Mouse (Mus musculus): Measurements from ENCODE around the gene Trpm5. TPM values are rescaled to one million over a fixed set of nuclear protein-coding genes. Genes with fewer than 3 reads are reported as not detected.
A peak's percentile ranks its signal among the peaks of the same experiment; 100 is the strongest.

Trpm5 gene
- total RNA-seq (2022), result under 1 TPM in 1 of 4 experiments, not detected in 3; 0.28 TPM

DNA sequence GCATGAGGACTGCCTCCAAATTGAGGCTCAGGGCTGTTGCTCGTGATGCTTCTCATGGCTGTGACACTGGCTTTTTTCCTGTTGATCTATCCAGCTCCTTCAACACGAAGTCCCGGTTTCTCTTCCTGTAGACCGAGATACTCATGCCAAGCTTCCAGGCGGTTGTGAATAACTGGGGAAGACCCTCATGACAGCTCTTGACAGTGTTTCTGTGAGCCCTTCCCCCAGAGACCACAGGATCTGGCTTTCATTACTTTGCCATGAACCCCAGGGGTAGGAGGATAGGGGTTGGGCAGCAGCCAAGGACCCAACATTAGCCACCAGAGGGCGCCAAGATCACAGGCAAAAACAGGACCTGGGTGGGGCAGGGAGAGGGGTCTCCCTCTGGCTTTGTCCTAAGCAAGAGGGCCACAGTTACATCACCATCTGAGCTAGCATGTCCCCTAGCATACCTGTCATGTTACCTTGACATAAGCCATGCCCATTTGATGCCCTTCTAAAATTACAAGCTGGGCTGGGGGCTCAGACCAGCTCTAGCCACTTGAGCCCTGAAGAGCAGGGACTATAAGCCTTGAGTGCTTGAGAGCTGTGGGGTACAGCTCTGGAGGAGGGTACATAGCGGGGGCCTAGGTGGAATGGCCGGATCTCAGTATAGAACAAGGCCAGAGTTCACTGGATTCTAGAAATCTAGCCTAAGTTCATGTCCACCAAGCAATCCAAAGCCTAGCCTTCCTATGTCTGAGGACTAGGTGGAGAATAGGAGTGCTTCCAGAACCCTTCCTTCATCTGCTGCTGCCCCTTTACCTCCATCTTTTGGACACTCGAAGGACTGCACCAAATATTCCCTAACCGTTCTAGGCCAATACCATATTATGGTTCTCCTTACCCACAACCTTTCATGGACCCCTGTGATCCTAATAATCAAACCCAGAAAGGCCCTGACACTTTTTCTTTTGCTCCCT, at the start of gene Trpm5:
Trpm5 (minus strand) TSS at position 51 of the 962 bp plus-strand sequence.
- DNase-seq (ENCODE audit: low spot score), result peak; percentile 71

DNA sequence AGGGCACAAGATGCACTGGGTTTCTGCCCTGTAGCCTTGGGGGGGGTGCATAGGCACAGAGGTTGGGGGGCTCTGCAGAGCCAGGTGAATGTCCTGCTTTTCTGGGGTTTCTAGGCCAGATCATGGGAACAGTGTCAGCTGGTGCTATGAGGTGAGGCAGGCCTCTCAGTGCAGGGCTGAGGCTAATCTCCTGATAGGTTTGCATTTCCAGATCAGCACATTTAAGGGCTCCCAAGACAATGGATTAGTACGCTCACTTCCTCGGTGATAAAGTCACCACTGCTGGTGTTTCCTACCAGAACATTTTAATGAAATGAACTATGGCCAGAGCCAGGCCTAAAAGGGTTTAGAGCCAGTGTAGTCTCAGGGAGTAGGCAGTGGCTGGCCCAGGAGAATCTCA, 48.2 kb upstream of the Trpm5 start:
- no peak for DNase-seq (ENCODE audit: low spot score)

GRCm38 (mm10) chr7:143139932-143140331, 45.5 kb upstream of the Trpm5 start:
- DNase-seq (ENCODE audit: low spot score), result peak; percentile 61

- DNase-seq (ENCODE audit: low spot score), result peak; percentile 75
Measured at GRCm38 (mm10) chr7:143138789-143139188, 44.3 kb upstream of the Trpm5 start.

DNA sequence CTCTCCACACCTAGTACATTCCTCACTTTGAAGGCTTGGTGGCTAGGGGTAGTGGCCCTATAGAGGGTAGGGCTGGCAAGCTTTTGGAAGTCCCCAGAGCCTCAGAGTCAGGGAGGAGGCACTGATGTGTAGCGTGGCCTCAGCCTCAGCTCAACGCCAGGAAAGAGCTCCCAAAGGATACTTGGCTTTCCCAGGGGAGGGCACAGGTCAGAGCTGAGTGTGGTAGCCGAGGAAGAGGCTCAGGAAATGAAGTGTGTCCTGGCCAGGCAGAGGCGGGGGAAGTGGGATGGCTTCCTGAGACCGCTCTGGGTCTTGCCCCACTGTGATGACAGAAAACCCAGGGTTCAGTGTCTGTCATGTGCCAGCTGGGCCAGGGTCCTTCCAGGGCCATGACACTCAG, 42.1 kb upstream of the Trpm5 start:
- no peak for DNase-seq (ENCODE audit: low spot score)

DNA sequence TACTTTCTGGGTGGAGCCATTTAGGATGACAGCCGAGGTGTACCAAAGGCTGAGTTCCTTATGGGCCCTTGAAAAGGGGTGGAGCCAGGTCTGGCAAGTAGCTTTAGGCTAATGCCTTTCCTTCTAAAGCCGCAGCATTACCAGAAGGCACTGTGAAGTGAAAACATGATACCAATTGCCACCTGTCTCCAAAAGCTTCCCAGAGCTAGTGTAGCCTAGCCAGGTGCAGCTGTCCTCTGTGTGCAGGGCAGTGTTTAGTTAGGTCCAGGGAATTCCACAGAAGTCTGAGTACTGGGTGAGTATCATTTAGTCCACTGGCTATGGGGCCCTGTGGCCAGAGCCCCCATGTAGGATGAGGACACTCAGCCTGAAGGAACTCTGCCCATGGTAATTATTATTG, 41.7 kb upstream of the Trpm5 start:
- DNase-seq (ENCODE audit: low spot score), result no peak

DNA sequence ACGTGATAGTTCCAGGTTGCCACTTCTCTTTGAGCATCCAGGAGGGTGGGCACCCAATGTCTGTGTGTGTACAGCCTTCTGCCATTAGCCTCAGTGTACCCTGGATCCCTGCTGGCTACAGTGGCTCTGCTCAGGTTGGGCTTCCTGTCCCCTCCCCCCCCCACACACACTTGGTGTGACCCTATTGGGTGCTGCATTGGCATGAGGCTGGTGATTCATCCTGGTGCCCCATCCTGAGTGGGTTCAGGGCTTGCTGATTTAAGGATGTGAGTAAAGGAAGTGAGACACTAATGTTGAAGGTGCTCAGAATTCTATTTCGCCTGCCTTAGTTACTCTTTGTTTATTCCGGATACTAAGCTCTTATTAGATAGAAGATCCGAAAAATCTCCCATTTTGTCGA, 38.4 kb upstream of the Trpm5 start:
- no peak for DNase-seq (ENCODE audit: low spot score)

GRCm38 (mm10) chr7:143124902-143125301, 30.5 kb upstream of the Trpm5 start:
- DNase-seq (ENCODE audit: low spot score), result no peak

GRCm38 (mm10) chr7:143123876-143124669, 29.6 kb upstream of the Trpm5 start:
- DNase-seq (ENCODE audit: low spot score), result peak; percentile 71

DNA sequence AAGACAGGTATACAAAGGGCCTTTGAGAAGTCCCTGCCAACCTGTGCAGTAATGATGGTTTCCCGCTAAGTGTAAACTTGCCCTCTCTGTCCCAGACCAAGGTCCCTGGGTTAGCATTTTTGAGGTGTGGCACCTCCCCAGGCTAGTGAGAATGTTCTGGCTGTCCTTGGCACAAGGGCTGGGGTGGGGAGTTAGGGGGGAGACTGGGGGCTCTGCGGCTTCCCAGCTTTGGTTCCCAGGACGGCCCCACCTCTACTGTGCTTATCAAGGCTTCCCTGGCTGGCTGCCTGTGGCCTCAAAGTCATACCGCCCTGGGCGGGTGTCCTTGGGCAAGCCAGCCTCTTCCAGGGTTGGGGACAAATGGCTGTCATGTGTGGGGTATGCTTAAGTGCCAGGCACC, 27.7 kb upstream of the Trpm5 start:
- peak; percentile 57 for DNase-seq (ENCODE audit: low spot score)

GRCm38 (mm10) chr7:143119826-143120225, 25.4 kb upstream of the Trpm5 start:
- no peak for DNase-seq (ENCODE audit: low spot score)

GRCm38 (mm10) chr7:143119407-143119806, 25.0 kb upstream of the Trpm5 start:
- no peak for DNase-seq (ENCODE audit: low spot score)

DNA sequence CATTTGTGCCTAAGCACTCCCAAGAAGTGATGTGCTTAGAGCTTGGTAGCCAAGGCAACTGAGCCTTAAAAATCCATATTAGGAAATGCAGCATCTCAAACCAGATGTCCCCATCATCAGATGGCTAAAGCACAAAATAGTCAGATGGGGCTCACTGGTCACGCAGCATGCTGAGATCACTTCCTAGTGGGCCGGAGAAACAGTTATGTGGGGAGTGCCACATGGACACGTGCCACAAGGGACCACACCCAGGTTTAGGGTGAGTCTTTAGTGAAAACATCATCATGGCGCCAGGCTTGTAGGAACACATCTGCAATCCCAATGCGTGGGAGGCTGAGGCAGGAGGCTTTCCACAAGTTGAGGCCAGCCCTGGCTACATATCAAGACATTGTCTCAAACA, 22.1 kb upstream of the Trpm5 start:
- no peak for DNase-seq (ENCODE audit: low spot score)

DNA sequence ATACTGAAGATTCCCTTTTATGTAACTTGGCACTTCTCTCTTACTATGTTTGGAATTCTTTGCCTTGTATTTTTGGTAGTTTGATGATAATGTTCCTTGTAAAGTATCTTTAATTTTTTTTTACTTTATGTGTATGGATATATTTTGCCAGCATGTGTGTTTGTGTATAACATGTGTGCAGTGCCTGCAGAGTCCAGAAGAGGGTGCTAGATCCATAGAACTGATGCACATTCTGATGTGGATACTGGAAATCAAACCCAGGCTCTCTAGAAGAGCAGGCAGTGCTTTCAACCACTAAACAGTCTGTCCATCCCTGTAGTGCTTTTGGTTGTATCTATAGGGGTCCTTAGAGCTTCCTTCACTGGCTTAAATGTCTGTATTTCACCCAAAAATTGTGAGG, 20.3 kb upstream of the Trpm5 start:
- no peak for DNase-seq (ENCODE audit: low spot score)

- DNase-seq (ENCODE audit: low spot score), result no peak
Measured at GRCm38 (mm10) chr7:143112395-143112794, 18.0 kb upstream of the Trpm5 start.

DNA sequence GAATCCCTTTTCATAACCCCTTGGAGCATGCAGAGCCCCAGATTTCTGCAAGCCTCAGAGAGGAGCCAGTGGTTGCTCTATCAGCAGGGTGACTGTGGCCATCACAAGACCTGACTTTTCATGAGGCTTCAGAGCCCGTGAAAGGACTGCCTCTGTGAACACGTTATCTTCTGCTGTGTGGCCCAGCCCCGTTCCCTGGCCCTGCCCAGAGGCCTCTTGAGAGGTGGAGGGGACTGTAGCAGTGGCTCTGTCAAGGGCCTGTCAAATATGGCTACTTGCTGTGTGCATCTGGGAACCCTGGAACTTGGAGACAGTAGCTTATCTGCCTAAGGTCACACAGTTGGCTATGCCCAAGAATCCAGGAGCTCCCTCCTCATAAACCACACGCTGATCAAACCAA, 17.3 kb upstream of the Trpm5 start:
- DNase-seq (ENCODE audit: low spot score), result no peak

DNA sequence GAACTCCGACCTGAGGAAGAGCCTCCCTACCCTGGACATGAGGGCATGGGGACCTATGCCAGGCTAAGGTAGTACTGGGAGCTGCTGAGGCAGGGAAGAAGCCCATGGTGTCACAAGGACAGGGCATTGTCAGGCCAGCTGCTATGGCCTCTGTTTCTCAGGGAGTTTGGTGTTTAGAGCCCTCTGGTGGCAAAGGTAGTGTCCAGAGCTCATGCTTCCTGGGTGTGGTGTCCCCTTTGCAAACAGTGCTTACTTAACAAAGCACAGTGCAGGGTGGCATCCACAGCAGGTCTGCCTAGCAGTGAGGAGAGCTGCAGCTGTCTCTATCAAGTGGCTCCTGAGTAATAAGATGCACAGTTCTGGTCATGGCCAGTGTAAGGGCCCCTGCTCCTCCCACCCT, 16.4 kb upstream of the Trpm5 start:
- no peak for DNase-seq (ENCODE audit: low spot score)

- no peak for DNase-seq (ENCODE audit: low spot score)
Measured at GRCm38 (mm10) chr7:143109696-143110095, 15.3 kb upstream of the Trpm5 start.

DNA sequence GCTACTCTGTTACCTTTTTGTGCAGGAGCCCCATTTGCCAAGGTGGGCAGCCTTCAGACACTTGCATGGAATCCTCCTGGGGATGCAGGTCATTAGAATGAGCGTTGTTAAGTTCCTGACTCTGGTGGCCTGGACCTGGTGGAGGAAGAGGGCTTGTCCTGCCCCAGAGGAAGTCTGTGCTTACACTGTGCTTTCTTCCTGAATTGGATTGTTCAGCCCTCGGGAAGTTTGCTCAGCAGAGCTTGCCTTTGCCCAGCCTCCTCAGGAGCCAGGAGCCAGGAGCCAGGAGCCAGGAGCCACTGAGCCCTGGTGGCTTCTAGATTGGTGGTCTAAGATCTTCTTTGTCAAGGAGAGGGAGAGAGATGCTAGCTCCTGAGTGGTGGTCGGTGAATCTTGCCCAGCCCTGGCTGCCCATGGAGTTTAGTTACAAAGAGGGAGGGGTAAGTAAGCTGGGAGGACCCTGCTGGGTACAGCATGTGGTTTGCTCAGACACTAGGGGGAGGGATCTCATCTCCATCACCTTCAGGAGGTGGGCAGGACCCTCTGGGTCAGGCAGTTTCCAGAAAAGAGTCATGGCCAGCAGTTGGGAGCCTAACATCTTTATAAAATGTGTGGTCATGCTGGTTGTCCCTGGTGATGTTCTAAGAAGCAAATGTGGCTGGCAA, 14.7 kb upstream of the Trpm5 start:
- no peak for DNase-seq (ENCODE audit: low spot score)

DNA sequence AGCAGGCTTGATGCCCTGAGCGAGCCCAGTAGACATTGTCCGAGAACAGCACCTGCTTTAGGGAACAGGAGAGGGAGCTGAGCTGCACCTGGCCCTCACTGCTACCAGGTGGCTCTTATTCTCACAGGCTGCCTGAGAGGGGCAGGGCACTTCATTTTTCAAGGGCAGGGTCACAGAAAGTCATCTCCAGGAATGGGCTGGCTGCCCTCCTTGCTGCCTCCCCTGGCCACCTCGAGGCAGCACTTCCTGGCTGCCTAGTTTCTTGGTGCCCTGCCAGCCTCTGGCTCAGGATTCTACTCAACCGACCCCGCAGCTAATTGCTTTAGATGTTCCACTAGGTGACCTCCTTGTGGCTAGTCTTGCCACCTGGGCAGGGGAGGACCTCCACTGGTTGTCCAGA, 13.8 kb upstream of the Trpm5 start:
- no peak for DNase-seq (ENCODE audit: low spot score)

GRCm38 (mm10) chr7:143106672-143107465, 12.4 kb upstream of the Trpm5 start:
- no peak for DNase-seq (ENCODE audit: low spot score)
